7 mouse cellular contexts compared by ENCODE assay signal in the genomic region with DNA sequence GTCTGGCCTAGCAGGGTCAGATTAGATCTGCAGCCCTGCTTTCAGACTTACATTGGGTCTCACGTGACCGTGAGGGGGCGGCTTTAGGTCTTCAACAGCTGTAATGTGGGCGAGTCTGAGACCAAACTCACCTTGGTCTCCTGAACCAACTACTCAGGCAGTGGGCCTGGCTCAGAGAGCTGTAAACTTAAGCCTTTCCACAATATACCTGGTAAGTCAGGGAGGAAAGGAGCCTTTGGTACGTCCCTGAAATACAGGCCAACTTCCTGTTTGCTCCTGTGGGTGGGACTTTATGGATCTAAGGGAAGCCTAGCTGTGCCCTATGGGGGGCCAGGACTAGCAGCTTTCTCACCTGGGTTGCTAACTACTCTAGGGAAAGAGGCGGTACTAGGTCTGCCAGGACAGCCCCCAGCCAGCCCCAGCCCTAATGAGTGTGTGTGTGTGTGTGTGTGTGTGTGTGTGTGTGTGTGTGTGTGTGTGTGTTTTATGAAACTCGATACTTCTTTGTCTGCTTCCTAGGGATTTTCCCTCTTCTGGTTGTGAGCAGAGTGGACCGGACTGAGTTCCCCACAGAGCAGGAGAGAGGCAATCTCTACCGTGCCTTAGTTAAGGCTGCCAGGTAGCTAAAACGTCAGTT. TPM values are rescaled to one million over a fixed set of nuclear protein-coding genes. Genes with fewer than 3 reads are reported as not detected.
A peak's percentile ranks its signal among the peaks of the same experiment; 100 is the strongest.
DNase-seq lines count a peak whose midpoint lies in the region; ATAC-seq and TF ChIP-seq lines count a peak whose summit lies in the region.

A gene (plus strand): TSS at position 80 of the 637 bp plus-strand sequence.

- no peak for ATAC-seq in G1E (ENCODE audit: extremely low read depth, insufficient number of reproducible peaks, low FRiP score, poor library complexity, severe bottlenecking)

- peak; percentile 30 to 34 for DNase-seq in B cell, adult 2 months
- DNase-seq in G1E (ENCODE audit: low spot score): peak; percentile 43
- no peak for DNase-seq in forebrain, embryonic 10.5 days (ENCODE audit: extremely low spot score, low spot score)
- DNase-seq in heart, postnatal 36 days: peak; percentile 15 to 21
- DNase-seq in layer of hippocampus, postnatal 36 days: no peak
- DNase-seq in midbrain, embryonic 10.5 days (ENCODE audit: low spot score): no peak
- no peak for DNase-seq in right cerebral cortex, postnatal 36 days (ENCODE audit: low spot score in 2 of 2)

- no peak for TF ChIP-seq CTCF in G1E (IDR thresholded peaks at IDR 0.05; ENCODE audit: low read depth, low read length)

- peak within 1 kb of the TSS; percentile 76 for H3K4me3 ChIP-seq in G1E (ENCODE audit: low read depth, low read length)
- peak within 1 kb of the TSS; percentile 84 for H3K4me3 ChIP-seq in forebrain, embryonic 10.5 days
- H3K4me3 ChIP-seq in midbrain, embryonic 10.5 days: peak within 1 kb of the TSS; percentile 87

- H3K27ac ChIP-seq in forebrain, embryonic 10.5 days: peak within 1 kb of the TSS; percentile 98
- peak within 1 kb of the TSS; percentile 99 for H3K27ac ChIP-seq in midbrain, embryonic 10.5 days (replicated peaks)

- peaks cover 38% of the 10 kb centered on the region for H3K36me3 ChIP-seq in G1E (replicated peaks)
- H3K36me3 ChIP-seq in forebrain, embryonic 10.5 days (replicated peaks): peaks cover 36% of the 10 kb centered on the region
- peaks cover 33% of the 10 kb centered on the region for H3K36me3 ChIP-seq in midbrain, embryonic 10.5 days

- H3K27me3 ChIP-seq in G1E (ENCODE audit: insufficient read depth, low read length): no peaks in the 10 kb centered on the region
- no peaks in the 10 kb centered on the region for H3K27me3 ChIP-seq in forebrain, embryonic 10.5 days (ENCODE audit: poor library complexity, severe bottlenecking)
- H3K27me3 ChIP-seq in midbrain, embryonic 10.5 days (ENCODE audit: low read depth, poor library complexity, severe bottlenecking): no peaks in the 10 kb centered on the region

- intact Hi-C loops in heart, postnatal 36 days (cut with DNase I): no loop called here

- peaks cover 63% of the 10 kb centered on the region for H3K4me1 ChIP-seq in G1E (ENCODE audit: insufficient read depth, low read depth, low read length)
- peaks cover 68% of the 10 kb centered on the region for H3K4me1 ChIP-seq in forebrain, embryonic 10.5 days
- H3K4me1 ChIP-seq in midbrain, embryonic 10.5 days: peaks cover 59% of the 10 kb centered on the region

- 8% methylated on average over 10 of the region's 10 CpGs for WGBS in forebrain, embryonic 10.5 days
- 8% methylated on average over 10 of the region's 10 CpGs for WGBS in midbrain, embryonic 10.5 days

- no peaks in the 10 kb centered on the region for H3K9me3 ChIP-seq in G1E (replicated peaks)
- no peaks in the 10 kb centered on the region for H3K9me3 ChIP-seq in forebrain, embryonic 10.5 days
- no peaks in the 10 kb centered on the region for H3K9me3 ChIP-seq in midbrain, embryonic 10.5 days (replicated peaks)

RNA-seq across cellular contexts. Expression of the gene that starts here (rescaled TPM):
- total RNA-seq in G1E (2014; fragmentation: Nextera tagmentation) (25.6 and 32.7 TPM in 2 replicates), G1E (2017) (21.7 and 28.5 TPM in 2 replicates)
- polyA plus RNA-seq in G1E (2012): 122 and 157 TPM in 2 replicates
- polyA plus RNA-seq in forebrain, embryonic 10.5 days (2016; fragmentation: Nextera tagmentation; extraction: Ambion mirVana): 47.9 and 52.4 TPM in 2 replicates
- 10 to 100 TPM; 61.0 to 69.7 TPM for total RNA-seq in heart, postnatal 36 days (2021)
- 10 to 100 TPM; 25.6 to 30.8 TPM for total RNA-seq in layer of hippocampus, postnatal 36 days (2021)
- polyA plus RNA-seq in midbrain, embryonic 10.5 days (2016; fragmentation: Nextera tagmentation; extraction: Ambion mirVana): 55.1 and 58.4 TPM in 2 replicates

Comparison
In these comparisons a context has a peak if more than half of its experiments do, and no peak if none do; other contexts are left out.
1. DNase-seq: peak in B cell, adult 2 months (2 of 2), G1E (single experiment) and heart, postnatal 36 days (2 of 2); none in forebrain, embryonic 10.5 days (single experiment), layer of hippocampus, postnatal 36 days (0 of 2), midbrain, embryonic 10.5 days (single experiment) and right cerebral cortex, postnatal 36 days (0 of 2).
2. Peak in every context shown above with its lines, with median percentiles within 50 percentile points of each other: H3K4me3 ChIP-seq.